Mouse (Mus musculus) heart, embryonic 16.5 days (tissue): ENCODE measurements around the gene Nup210l. TPM values are rescaled to one million over a fixed set of nuclear protein-coding genes. Genes with fewer than 3 reads are reported as not detected.
A peak's percentile ranks its signal among the peaks of the same experiment; 100 is the strongest.

Experiments used
- ATAC-seq: fragments of 200-750 bp; cut with Nextera tagmentation; replicated peaks from 2 replicates; pipeline ENCODE4 v1.8.0; 2017; ENCODE audit warnings: moderate number of reproducible peaks; ENCODE audit not compliant: insufficient read depth, low FRiP score; ENCODE audit errors: extremely low read depth
- H3K27ac ChIP-seq: fragments of 300-500 bp; sonication (generic); 2 replicates; pipeline ENCODE4 v1.5.1; 2014; ENCODE audit warnings: mild to moderate bottlenecking, low read length, control low read depth, moderate library complexity
- H3K27me3 ChIP-seq: fragments of 300-500 bp; sonication (generic); 2 replicates; pipeline ENCODE4 v1.6.1; 2014; ENCODE audit warnings: low read length, mixed read lengths; ENCODE audit not compliant: control insufficient read depth, insufficient read depth
- H3K36me3 ChIP-seq: fragments of 300-500 bp; sonication (generic); 2 replicates; pipeline ENCODE4 v1.6.1; 2014; ENCODE audit not compliant: control insufficient read depth, insufficient read depth
- H3K4me1 ChIP-seq: fragments of 300-500 bp; sonication (generic); 2 replicates; pipeline ENCODE4 v1.6.1; 2014; ENCODE audit warnings: low read length, mixed read lengths; ENCODE audit not compliant: control insufficient read depth, insufficient read depth
- H3K4me2 ChIP-seq: fragments of 300-500 bp; sonication (generic); 2 replicates; pipeline ENCODE4 v1.6.1; 2014; ENCODE audit warnings: low read depth, mild to moderate bottlenecking, control low read depth, low read length
- H3K4me3 ChIP-seq: fragments of 300-500 bp; sonication (generic); 2 replicates; pipeline ENCODE4 v1.5.1; 2014; ENCODE audit warnings: mild to moderate bottlenecking, control low read depth, low read length
- H3K9ac ChIP-seq: fragments of 300-500 bp; sonication (generic); 2 replicates; pipeline ENCODE4 v1.6.1; 2014; ENCODE audit warnings: low read length, control low read depth
- H3K9me3 ChIP-seq: fragments of 300-500 bp; sonication (generic); replicated peaks from 2 replicates; pipeline ENCODE4 v1.6.1; 2016; ENCODE audit warnings: low read length; ENCODE audit not compliant: control insufficient read depth
- WGBS: fragments of 180-500 bp; shearing (Covaris S2); extraction: QIAGEN DNeasy Blood & Tissue Kit; methylation state at CpG from one replicate; pipeline ENCODE4 v1.1.7; 2014; 5-methylcytosine and 5-hydroxymethylcytosine counted together
- polyA plus RNA-seq: library from polyadenylated mRNA; unstranded; fragments of >200 nt; fragmentation: Nextera tagmentation; extraction: Ambion mirVana; gene quantifications from 2 replicates; pipeline ENCODE4 v1.2.1, GENCODE M21; 2015

The Nup210l gene
- polyA plus RNA-seq, 1 experiment from 2014 or later: 0.32 TPM

GRCm38 (mm10) chr3:90241251-90241650 is 137.3 kb downstream of the Nup210l start:
- no peak overlapping the region for H3K27ac ChIP-seq
- 81% methylated on average over 2 of the region's 2 CpGs for WGBS
- H3K4me3 ChIP-seq: no peak overlapping the region
- no peak overlapping the region for H3K9ac ChIP-seq
- ATAC-seq: no peak
- no peak overlapping the region for H3K4me2 ChIP-seq
- H3K9me3 ChIP-seq: no peaks in the 10 kb centered on the region
- peaks cover 10% of the 10 kb centered on the region for H3K4me1 ChIP-seq
- no peaks in the 10 kb centered on the region for H3K27me3 ChIP-seq
- peaks cover 5% of the 10 kb centered on the region; the same call in 1 of the 2 replicates for H3K36me3 ChIP-seq

GRCm38 (mm10) chr3:90241669-90242358 is 137.9 kb downstream of the Nup210l start:
- Histone ChIP-seq H3K27ac (no peak overlapping the region), H3K9ac (no peak overlapping the region), H3K9me3 (no peaks in the 10 kb centered on the region), H3K36me3 (peaks cover 2% of the 10 kb centered on the region; the same call in 1 of the 2 replicates), H3K4me3 (no peak overlapping the region), H3K27me3 (no peaks in the 10 kb centered on the region), H3K4me1 (peaks cover 10% of the 10 kb centered on the region), H3K4me2 (no peak overlapping the region)
- WGBS: 87% methylated on average over 10 of the region's 10 CpGs
- ATAC-seq: no peak

GRCm38 (mm10) chr3:90242984-90243775 is 139.2 kb downstream of the Nup210l start, which contains the start of gene Creb3l4:
TSS of gene Creb3l4 (minus strand) at chr3:90243512.
- Histone ChIP-seq H3K27me3 (no peaks in the 10 kb centered on the region), H3K4me3 (peak within 1 kb of the TSS; percentile 54), H3K4me1 (peaks cover 13% of the 10 kb centered on the region), H3K27ac (peak within 1 kb of the TSS; percentile 56), H3K36me3 (no peaks in the 10 kb centered on the region), H3K4me2 (peak within 1 kb of the TSS; percentile 78), H3K9ac (peak within 1 kb of the TSS; percentile 56), H3K9me3 (no peaks in the 10 kb centered on the region)
- WGBS: 9% methylated on average over 19 of the region's 19 CpGs
- ATAC-seq: peak; percentile 42

GRCm38 (mm10) chr3:90245406-90245805 is 141.5 kb downstream of the Nup210l start:
- H3K4me1 ChIP-seq: peaks cover 17% of the 10 kb centered on the region
- H3K36me3 ChIP-seq: peaks cover 2% of the 10 kb centered on the region; the same call in 1 of the 2 replicates
- no peak overlapping the region for H3K4me2 ChIP-seq
- no peaks in the 10 kb centered on the region for H3K9me3 ChIP-seq
- no peak for ATAC-seq
- no peaks in the 10 kb centered on the region for H3K27me3 ChIP-seq
- no peak overlapping the region for H3K4me3 ChIP-seq
- H3K9ac ChIP-seq: no peak overlapping the region
- 65% methylated on average over 2 of the region's 2 CpGs for WGBS
- H3K27ac ChIP-seq: no peak overlapping the region

GRCm38 (mm10) chr3:90247630-90247959 is 143.7 kb downstream of the Nup210l start:
- no peak for ATAC-seq
- peak overlapping the region; percentile 63 for H3K9ac ChIP-seq
- H3K27me3 ChIP-seq: no peaks in the 10 kb centered on the region
- peaks cover 12% of the 10 kb centered on the region for H3K36me3 ChIP-seq
- H3K27ac ChIP-seq: peak overlapping the region; percentile 95
- H3K9me3 ChIP-seq: no peaks in the 10 kb centered on the region
- peak overlapping the region; percentile 93 for H3K4me3 ChIP-seq
- peak overlapping the region; percentile 82 for H3K4me2 ChIP-seq
- 2% methylated on average over 3 of the region's 3 CpGs for WGBS
- H3K4me1 ChIP-seq: peaks cover 17% of the 10 kb centered on the region

GRCm38 (mm10) chr3:90247960-90248745 is 144.2 kb downstream of the Nup210l start, which contains the start of gene Slc39a1:
TSS of gene Slc39a1 (plus strand) at chr3:90248172.
- Histone ChIP-seq H3K4me3 (peak within 1 kb of the TSS; percentile 93), H3K36me3 (peaks cover 12% of the 10 kb centered on the region), H3K27ac (peak within 1 kb of the TSS; percentile 95), H3K27me3 (no peaks in the 10 kb centered on the region), H3K4me2 (peak within 1 kb of the TSS; percentile 82), H3K9ac (peak within 1 kb of the TSS; percentile 92), H3K9me3 (no peaks in the 10 kb centered on the region), H3K4me1 (peaks cover 12% of the 10 kb centered on the region)
- peak; percentile 92 for ATAC-seq
- WGBS: under 1% methylated on average over 43 of the region's 44 CpGs

GRCm38 (mm10) chr3:90248746-90249100 is 144.8 kb downstream of the Nup210l start:
- peak overlapping the region; percentile 92 for H3K9ac ChIP-seq
- peaks cover 9% of the 10 kb centered on the region for H3K4me1 ChIP-seq
- WGBS: 2% methylated on average over 10 of the region's 10 CpGs
- H3K27ac ChIP-seq: peak overlapping the region; percentile 95
- peaks cover 12% of the 10 kb centered on the region for H3K36me3 ChIP-seq
- H3K9me3 ChIP-seq: no peaks in the 10 kb centered on the region
- peak overlapping the region; percentile 82 for H3K4me2 ChIP-seq
- peak; percentile 10; the same call in 1 of the 2 replicates for ATAC-seq
- peak overlapping the region; percentile 93 for H3K4me3 ChIP-seq
- H3K27me3 ChIP-seq: no peaks in the 10 kb centered on the region

- no peaks in the 10 kb centered on the region for H3K27me3 ChIP-seq
- peaks cover 12% of the 10 kb centered on the region for H3K36me3 ChIP-seq
- no peak overlapping the region for H3K4me3 ChIP-seq
- 75% methylated on average over 6 of the region's 6 CpGs for WGBS
- peaks cover 14% of the 10 kb centered on the region for H3K4me1 ChIP-seq
- no peak overlapping the region for H3K9ac ChIP-seq
- ATAC-seq: no peak
- H3K9me3 ChIP-seq: no peaks in the 10 kb centered on the region
- H3K4me2 ChIP-seq: no peak overlapping the region
- no peak overlapping the region for H3K27ac ChIP-seq
Measured at GRCm38 (mm10) chr3:90250791-90251190, 146.9 kb downstream of the Nup210l start.
